Mouse (Mus musculus) 3134 (cell line): ENCODE measurements around the gene Slc9a7.

Experiments
- DNase-seq: peaks from one replicate; pipeline ENCODE4 v3.0.0-alpha.2; 2011; ENCODE audit warnings: low spot score; ENCODE audit not compliant: insufficient read length; ENCODE audit errors: extremely low read depth

The Slc9a7 gene

GRCm38 (mm10) chrX:20161687-20162321 lies 129.8 kb downstream of the Slc9a7 start:
- no peak for DNase-seq

DNA sequence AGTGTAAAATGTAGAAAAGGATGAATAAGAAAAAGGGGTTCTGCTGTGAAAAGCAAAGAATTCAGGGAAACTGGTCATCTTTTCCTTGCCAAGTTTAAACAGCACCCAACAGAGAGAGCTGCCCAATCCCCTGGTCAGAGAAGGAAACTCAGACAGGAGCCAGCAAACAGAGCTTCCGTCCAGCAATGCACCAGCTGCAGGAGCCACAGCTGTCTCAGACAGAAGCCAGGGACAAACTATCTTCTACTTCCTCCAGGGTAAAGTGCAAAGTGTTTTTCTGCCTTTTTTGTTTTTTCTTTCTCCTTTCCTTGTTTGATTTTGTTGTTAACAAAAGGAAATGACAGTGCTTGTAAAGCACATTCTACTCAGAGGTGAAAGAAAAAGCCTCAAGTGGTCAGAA lies 131.3 kb downstream of the Slc9a7 start:
- DNase-seq = no peak

DNA sequence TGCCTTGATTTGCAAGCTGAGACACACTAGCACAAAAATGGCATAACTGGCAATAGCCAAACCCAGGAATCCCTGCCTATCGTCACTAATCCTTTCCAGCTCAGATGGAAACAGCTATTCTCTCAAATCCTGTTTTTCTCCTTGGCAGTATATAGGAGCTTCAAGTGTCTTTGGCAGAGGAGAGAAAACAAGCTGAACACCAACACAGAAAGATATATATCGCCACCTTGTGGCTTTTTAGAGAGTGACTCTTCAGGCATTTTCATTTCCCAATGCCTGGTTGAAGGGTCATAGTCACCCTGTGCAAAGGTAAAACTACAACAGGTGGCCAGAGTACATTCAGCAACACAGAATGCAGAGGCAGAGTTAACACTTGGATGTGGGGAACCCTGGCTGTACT lies 134.1 kb downstream of the Slc9a7 start:
- DNase-seq = no peak

DNA sequence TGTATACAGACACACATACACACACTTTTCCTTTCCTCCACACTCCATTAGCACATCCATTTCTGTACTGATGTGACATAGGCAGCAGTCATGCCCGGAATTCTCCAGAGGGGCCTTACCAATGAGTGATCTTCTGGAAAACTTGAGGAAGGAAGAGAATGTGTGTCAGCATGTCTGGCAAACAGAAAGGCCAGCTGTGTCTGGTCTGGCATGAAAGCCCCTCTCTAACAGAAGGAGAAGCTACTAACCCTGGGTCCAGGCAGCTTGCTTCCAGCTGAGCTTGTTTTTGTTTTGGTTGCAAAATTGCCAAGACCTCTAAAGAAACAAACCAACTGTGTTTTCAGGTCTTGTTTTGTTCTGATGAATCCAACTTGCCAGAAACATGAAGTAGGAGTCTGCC lies 162.1 kb downstream of the Slc9a7 start:
- DNase-seq = no peak

- no peak for DNase-seq
Observed at GRCm38 (mm10) chrX:20128951-20129350, 162.7 kb downstream of the Slc9a7 start.

DNA sequence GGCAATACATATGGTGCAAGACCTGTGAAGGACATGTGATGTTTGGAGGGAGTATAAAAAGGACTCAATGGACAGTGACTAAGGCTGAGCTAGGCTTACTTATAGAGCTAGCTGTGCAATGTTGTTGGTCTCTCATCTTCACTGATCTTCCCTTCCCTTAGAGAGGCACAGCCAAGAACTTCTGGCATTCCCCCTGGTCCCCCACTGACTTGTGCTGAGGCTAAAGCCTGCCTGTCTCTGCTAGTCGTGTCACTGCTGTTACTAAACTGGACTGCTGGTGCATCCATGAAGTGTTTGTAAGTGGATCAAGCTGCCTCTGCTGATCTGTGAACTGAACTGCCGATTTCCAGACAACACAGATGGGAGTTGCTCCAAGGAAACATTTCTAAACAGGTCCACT lies 166.1 kb downstream of the Slc9a7 start:
- no peak for DNase-seq

GRCm38 (mm10) chrX:20117717-20118116 lies 173.9 kb downstream of the Slc9a7 start:
- no peak for DNase-seq

DNA sequence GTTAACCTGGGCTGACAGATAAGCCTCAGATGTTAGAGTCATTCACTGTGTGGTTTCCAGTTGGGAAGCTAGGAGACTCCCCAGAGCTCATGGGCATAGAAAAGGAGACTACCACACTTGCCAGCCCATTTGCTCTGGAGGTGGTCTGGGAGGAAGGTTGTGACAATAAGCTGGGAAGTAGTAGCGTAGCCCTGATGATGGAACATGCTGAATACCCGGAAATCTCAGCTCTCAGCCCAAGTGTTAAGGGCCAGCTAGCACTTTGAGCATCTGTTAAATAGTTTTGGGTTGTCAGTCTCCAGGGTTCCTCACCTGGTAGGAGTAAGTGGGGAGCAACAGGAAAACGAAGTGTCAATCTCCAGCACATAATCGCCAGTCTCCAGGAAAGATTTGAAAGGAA lies 221.4 kb downstream of the Slc9a7 start:
- no peak for DNase-seq

GRCm38 (mm10) chrX:20066636-20067035 lies 225.0 kb downstream of the Slc9a7 start:
- DNase-seq = no peak

DNA sequence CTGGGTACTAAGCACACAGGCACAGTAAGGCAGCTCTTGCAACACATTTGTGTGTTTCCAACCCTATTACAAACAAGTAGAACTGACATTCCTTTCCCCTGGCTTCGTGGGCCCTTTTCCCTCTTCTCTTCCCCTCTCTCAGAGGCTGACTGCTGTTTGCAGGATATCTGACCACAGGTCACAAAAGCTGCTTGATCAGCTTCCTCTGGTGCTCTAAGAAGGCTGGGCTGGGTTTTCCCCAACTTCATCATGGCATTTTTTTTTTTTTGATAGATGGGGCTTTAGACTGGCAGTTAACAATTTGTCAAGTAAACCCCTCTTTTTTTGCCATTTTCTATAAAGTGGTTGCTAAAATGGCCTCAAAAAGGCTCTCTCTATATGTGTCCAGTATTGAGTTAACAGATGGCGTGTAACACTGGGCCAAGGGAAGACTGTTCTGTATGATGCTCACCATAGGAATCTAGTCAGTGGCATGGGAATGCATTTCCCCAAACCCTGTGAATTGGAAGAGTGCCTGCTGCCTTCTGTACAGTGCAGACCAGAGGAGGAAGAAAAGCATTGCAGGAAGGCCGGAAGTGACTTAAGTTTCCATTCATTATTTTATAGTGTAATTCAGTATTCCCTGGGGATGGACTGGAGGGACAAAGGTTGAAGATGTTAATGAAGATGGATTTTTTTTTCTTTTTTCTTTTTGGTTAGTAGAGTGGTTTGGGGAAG lies 229.7 kb downstream of the Slc9a7 start:
- peak; percentile 34 for DNase-seq

- peak; percentile 6 for DNase-seq
Observed at GRCm38 (mm10) chrX:20060769-20061315, 230.8 kb downstream of the Slc9a7 start.

- no peak for DNase-seq
Observed at GRCm38 (mm10) chrX:20060096-20060768, 231.4 kb downstream of the Slc9a7 start.

- peak; percentile 81 for DNase-seq
Observed at GRCm38 (mm10) chrX:20059381-20059971, 232.1 kb downstream of the Slc9a7 start, which contains the start of gene Chst7. Gene Chst7 (plus strand): TSS chrX:20059560.
